ENCODE assay signal across 11 mouse cellular contexts in the genomic region with DNA sequence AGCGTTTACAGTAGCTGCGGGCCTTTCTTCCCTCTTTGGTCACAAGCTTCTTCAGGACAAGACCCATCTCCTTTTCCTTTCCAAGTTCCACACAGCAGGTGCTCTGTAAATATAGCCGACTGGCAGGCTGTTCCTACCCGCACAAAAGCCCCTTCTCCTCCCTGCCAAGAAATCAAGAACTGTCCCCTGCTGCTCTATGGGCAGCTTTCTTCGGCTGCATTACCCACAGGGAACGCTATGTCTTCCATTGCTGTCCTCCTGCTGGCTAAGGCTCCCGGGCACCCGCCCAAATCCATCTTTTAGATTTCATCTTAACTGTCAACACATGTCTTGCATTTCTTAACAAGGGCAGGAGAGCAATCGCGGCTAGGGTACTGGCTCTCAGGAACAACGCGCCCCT. TPM values are rescaled to one million over a fixed set of nuclear protein-coding genes. Genes with fewer than 3 reads are reported as not detected.
A peak's percentile ranks its signal among the peaks of the same experiment; 100 is the strongest.
DNase-seq lines count a peak whose midpoint lies in the region; ATAC-seq and TF ChIP-seq lines count a peak whose summit lies in the region.
"Had no signal": no experiment of that assay in that cellular context is flagged by ENCODE, and none has a peak within 500 bp of the region (broad histone marks: within the 10 kb centered on the region; RNA-seq: fewer than 3 reads in every experiment).

No protein-coding gene starts in this region.

- no peaks in the 10 kb centered on the region for H3K36me3 ChIP-seq in thymus, adult 2 months (ENCODE audit: control insufficient read depth, insufficient read depth, low read length)
- H3K36me3 ChIP-seq in intestine, embryonic 16.5 days (ENCODE audit: control insufficient read depth, insufficient read depth, low read length) = no peaks in the 10 kb centered on the region
- H3K36me3 ChIP-seq: limb, embryonic 12.5 days; neural tube, embryonic 13.5 days had no signal

- TF ChIP-seq POLR2A in thymus, adult 2 months (IDR thresholded peaks at IDR 0.05; ENCODE audit: control insufficient read depth, extremely low read depth, insufficient read depth, low read length, poor library complexity) = no peak

- H3K27me3 ChIP-seq in thymus, adult 2 months (ENCODE audit: control insufficient read depth, insufficient read depth, low read length) = no peaks in the 10 kb centered on the region
- H3K27me3 ChIP-seq in intestine, embryonic 16.5 days (replicated peaks; ENCODE audit: control insufficient read depth, insufficient read depth, low read length) = no peaks in the 10 kb centered on the region
- H3K27me3 ChIP-seq: limb, embryonic 12.5 days; neural tube, embryonic 13.5 days had no signal

- ATAC-seq in intestine, embryonic 16.5 days = no peak

- WGBS in thymus, adult 2 months = 92% methylated on average over 12 of the region's 12 CpGs
- 67% methylated on average over 12 of the region's 12 CpGs for WGBS in intestine, embryonic 16.5 days

- H3K4me2 ChIP-seq in intestine, embryonic 16.5 days (ENCODE audit: low read depth, low read length) = no peak overlapping the region
- H3K4me2 ChIP-seq: limb, embryonic 12.5 days; neural tube, embryonic 13.5 days had no signal

- intact Hi-C loops in gastrocnemius, adult 2 months (cut with DNase I) = loop anchor here (1.0 kb wide), 1 partner anchor 12 kb away; no protein-coding TSS in a partner anchor

- H3K9me3 ChIP-seq in intestine, embryonic 16.5 days (ENCODE audit: control insufficient read depth, low read length) = no peaks in the 10 kb centered on the region
- H3K9me3 ChIP-seq: limb, embryonic 12.5 days; neural tube, embryonic 13.5 days had no signal

- TF ChIP-seq CTCF in gastrocnemius, adult 2 months (IDR thresholded peaks at IDR 0.05) = no peak; the same call in 1 of the 2 replicates
- no peak for TF ChIP-seq CTCF in thymus, adult 2 months (IDR thresholded peaks at IDR 0.05; ENCODE audit: borderline replicate concordance, control insufficient read depth, extremely low read depth, insufficient read depth, low read length, poor library complexity)

- H3K4me1 ChIP-seq in thymus, adult 2 months (replicated peaks; ENCODE audit: control insufficient read depth, insufficient read depth, low read length) = 0 out of 2 replicates have a peak, but pooled peaks cover 4% of the 10 kb centered on the region
- no peaks in the 10 kb centered on the region for H3K4me1 ChIP-seq in intestine, embryonic 16.5 days (ENCODE audit: control insufficient read depth, insufficient read depth, low read length)
- H3K4me1 ChIP-seq: limb, embryonic 12.5 days; neural tube, embryonic 13.5 days had no signal

- peak overlapping the region; percentile 54 for H3K4me3 ChIP-seq in gastrocnemius, adult 2 months
- no peak overlapping the region for H3K4me3 ChIP-seq in thymus, adult 2 months (ENCODE audit: control insufficient read depth, insufficient read depth, low read length)
- H3K4me3 ChIP-seq in intestine, embryonic 16.5 days (ENCODE audit: low read length) = no peak overlapping the region
- H3K4me3 ChIP-seq: erythroblast, embryonic 14.5 days; limb, embryonic 12.5 days; neural tube, embryonic 13.5 days had no signal

- peak; percentile 35 for DNase-seq in layer of hippocampus, adult 11-12 months (ENCODE audit: low spot score)
- no peak for DNase-seq in layer of hippocampus, adult 9-10 months (ENCODE audit: low spot score)
- peak; percentile 18 for DNase-seq in cerebellum, adult 11 months
- DNase-seq in gastrocnemius, adult 2 months = peak; percentile 91
- DNase-seq in lung, postnatal 25 days (ENCODE audit: low spot score) = peak; percentile 2
- DNase-seq in kidney, adult 8-10 months = no peak
- no peak for DNase-seq in thymus, adult 2 months

- H3K9ac ChIP-seq in intestine, embryonic 16.5 days (ENCODE audit: low read depth, low read length) = no peak overlapping the region
- H3K9ac ChIP-seq: limb, embryonic 12.5 days; neural tube, embryonic 13.5 days had no signal

- peak overlapping the region; percentile 83 for H3K27ac ChIP-seq in gastrocnemius, adult 2 months
- H3K27ac ChIP-seq in thymus, adult 2 months (ENCODE audit: control insufficient read depth, insufficient read depth, low read length) = no peak overlapping the region
- H3K27ac ChIP-seq in intestine, embryonic 16.5 days (ENCODE audit: low read length) = no peak overlapping the region
- H3K27ac ChIP-seq: limb, embryonic 12.5 days; neural tube, embryonic 13.5 days had no signal

RNA-seq across cellular contexts. Expression of gene Mybpc1, which starts 13.9 kb away (rescaled TPM):
- total RNA-seq in gastrocnemius, adult 2 months (2021) = 1,000 to 10,000 TPM in 1 of 2 experiments, 100 to 1,000 TPM in 1; 749 to 2,272 TPM
- 0.23 and 0.26 TPM in 2 replicates for polyA plus RNA-seq in thymus, adult 2 months (2012; rRNA removed)
- 1.9 and 2.8 TPM in 2 replicates for polyA plus RNA-seq in intestine, embryonic 16.5 days (2015; fragmentation: Nextera tagmentation; extraction: Ambion mirVana)
- polyA plus RNA-seq: erythroblast, embryonic 14.5 days had no signal

Comparison
In these comparisons a context has a peak if more than half of its experiments do, and no peak if none do; other contexts are left out.
1. DNase-seq: peak in layer of hippocampus, adult 11-12 months (single experiment), cerebellum, adult 11 months (single experiment), gastrocnemius, adult 2 months (single experiment) and lung, postnatal 25 days (single experiment); none in layer of hippocampus, adult 9-10 months (single experiment), kidney, adult 8-10 months (0 of 2) and thymus, adult 2 months (single experiment).